Mouse (Mus musculus): Measurements from ENCODE around the gene Ctbs. TPM values are rescaled to one million over a fixed set of nuclear protein-coding genes. Genes with fewer than 3 reads are reported as not detected.

Ctbs gene
- total RNA-seq (2021): 1 to 10 TPM; 6.5 to 6.9 TPM

- DNase-seq (ENCODE audit: extremely low spot score in 1 of 2, low spot score in 1 of 2): no peak
Observed at GRCm38 (mm10) chr3:146449745-146450250, at the start of gene Ctbs. TSS of gene Ctbs (plus strand) at chr3:146449795.

- DNase-seq (ENCODE audit: extremely low spot score in 1 of 2, low spot score in 1 of 2): no peak
Observed at GRCm38 (mm10) chr3:146403770-146404169, 45.8 kb upstream of the Ctbs start.

GRCm38 (mm10) chr3:146404311-146405201 lies 45.0 kb upstream of the Ctbs start, which contains the start of gene Ssx2ip:
TSS of gene Ssx2ip (plus strand) at chr3:146404642.
- DNase-seq (ENCODE audit: extremely low spot score in 1 of 2, low spot score in 1 of 2): peak; percentile 99

GRCm38 (mm10) chr3:146405213-146406006 lies 44.2 kb upstream of the Ctbs start:
- no peak for DNase-seq (ENCODE audit: extremely low spot score in 1 of 2, low spot score in 1 of 2)

GRCm38 (mm10) chr3:146406007-146406341 lies 43.6 kb upstream of the Ctbs start:
- no peak for DNase-seq (ENCODE audit: extremely low spot score in 1 of 2, low spot score in 1 of 2)

GRCm38 (mm10) chr3:146407086-146407721 lies 42.4 kb upstream of the Ctbs start:
- no peak for DNase-seq (ENCODE audit: extremely low spot score in 1 of 2, low spot score in 1 of 2)

GRCm38 (mm10) chr3:146410114-146410513 lies 39.5 kb upstream of the Ctbs start:
- no peak for DNase-seq (ENCODE audit: extremely low spot score in 1 of 2, low spot score in 1 of 2)

- DNase-seq (ENCODE audit: extremely low spot score in 1 of 2, low spot score in 1 of 2): no peak
Observed at GRCm38 (mm10) chr3:146412008-146412407, 37.6 kb upstream of the Ctbs start.

GRCm38 (mm10) chr3:146412480-146412879 lies 37.1 kb upstream of the Ctbs start:
- DNase-seq (ENCODE audit: extremely low spot score in 1 of 2, low spot score in 1 of 2): no peak

- DNase-seq (ENCODE audit: extremely low spot score in 1 of 2, low spot score in 1 of 2): no peak
Observed at GRCm38 (mm10) chr3:146413016-146413415, 36.6 kb upstream of the Ctbs start.

- no peak for DNase-seq (ENCODE audit: extremely low spot score in 1 of 2, low spot score in 1 of 2)
Observed at GRCm38 (mm10) chr3:146413992-146414391, 35.6 kb upstream of the Ctbs start.

- DNase-seq (ENCODE audit: extremely low spot score in 1 of 2, low spot score in 1 of 2): no peak
Observed at GRCm38 (mm10) chr3:146414555-146414954, 35.0 kb upstream of the Ctbs start.

- DNase-seq (ENCODE audit: extremely low spot score in 1 of 2, low spot score in 1 of 2): no peak
Observed at GRCm38 (mm10) chr3:146417873-146418272, 31.7 kb upstream of the Ctbs start.

GRCm38 (mm10) chr3:146418901-146419300 lies 30.7 kb upstream of the Ctbs start:
- no peak for DNase-seq (ENCODE audit: extremely low spot score in 1 of 2, low spot score in 1 of 2)

- DNase-seq (ENCODE audit: extremely low spot score in 1 of 2, low spot score in 1 of 2): no peak
Observed at GRCm38 (mm10) chr3:146419534-146419933, 30.1 kb upstream of the Ctbs start.

GRCm38 (mm10) chr3:146419992-146420537 lies 29.5 kb upstream of the Ctbs start:
- DNase-seq (ENCODE audit: extremely low spot score in 1 of 2, low spot score in 1 of 2): no peak

- DNase-seq (ENCODE audit: extremely low spot score in 1 of 2, low spot score in 1 of 2): no peak
Observed at GRCm38 (mm10) chr3:146421787-146422186, 27.8 kb upstream of the Ctbs start.

- DNase-seq (ENCODE audit: extremely low spot score in 1 of 2, low spot score in 1 of 2): no peak
Observed at GRCm38 (mm10) chr3:146423710-146424109, 25.9 kb upstream of the Ctbs start.

- DNase-seq (ENCODE audit: extremely low spot score in 1 of 2, low spot score in 1 of 2): no peak
Observed at GRCm38 (mm10) chr3:146424306-146424900, 25.2 kb upstream of the Ctbs start.

- DNase-seq (ENCODE audit: extremely low spot score in 1 of 2, low spot score in 1 of 2): no peak
Observed at GRCm38 (mm10) chr3:146425902-146426301, 23.7 kb upstream of the Ctbs start.

Data from layer of hippocampus, postnatal 25 days (tissue).